ENCODE assay signal across 9 mouse cellular contexts in the genomic region with DNA sequence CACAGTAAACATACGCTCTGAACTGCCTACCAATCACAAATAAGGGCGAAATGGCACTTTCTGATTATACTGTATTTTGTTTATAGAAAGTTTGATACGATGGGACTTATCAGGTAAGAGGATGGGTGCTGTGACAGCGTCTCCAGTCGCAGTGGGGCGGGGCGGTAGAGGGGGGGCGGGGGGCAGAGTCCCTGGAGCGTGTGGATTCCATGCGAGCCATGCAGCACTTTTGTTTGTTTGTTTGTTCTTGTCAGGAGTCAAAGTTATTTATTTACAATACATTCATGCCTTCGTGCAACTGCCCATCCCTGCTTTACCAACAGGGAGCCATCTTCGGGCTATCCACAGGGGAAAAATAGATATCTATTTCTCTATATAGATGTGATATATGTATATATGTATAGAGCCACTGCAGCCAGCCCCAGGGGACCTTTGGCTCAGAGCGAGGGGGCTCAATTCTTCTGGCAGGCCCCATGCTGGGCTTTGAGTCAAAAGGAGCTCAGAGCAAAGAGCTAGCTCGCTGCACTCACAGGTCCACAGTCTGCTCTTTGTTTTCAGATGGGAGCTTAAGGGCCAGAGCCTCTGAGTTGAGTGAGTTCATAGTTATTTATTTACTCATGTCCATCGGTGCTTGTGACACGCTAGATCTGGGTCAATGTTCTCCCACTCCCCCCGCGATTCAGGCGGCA. TPM values are rescaled to one million over a fixed set of nuclear protein-coding genes. Genes with fewer than 3 reads are reported as not detected.
DNase-seq lines count a peak whose midpoint lies in the region; ATAC-seq and TF ChIP-seq lines count a peak whose summit lies in the region.
"Had no signal": no experiment of that assay in that cellular context is flagged by ENCODE, and none has a peak within 500 bp of the region (broad histone marks: within the 10 kb centered on the region; RNA-seq: fewer than 3 reads in every experiment).

No protein-coding gene starts in this region.

- no peak overlapping the region for H3ac ChIP-seq in myocyte (ENCODE audit: control insufficient read depth, insufficient read length)

- peak overlapping the region; percentile 53 for H3K9ac ChIP-seq in forebrain, embryonic 12.5 days

- no peaks in the 10 kb centered on the region for H3K79me2 ChIP-seq in myocyte (ENCODE audit: control insufficient read depth, insufficient read depth)

- no peaks in the 10 kb centered on the region for H3K36me3 ChIP-seq in forebrain, embryonic 12.5 days (replicated peaks)
- H3K36me3 ChIP-seq in myocyte (ENCODE audit: control insufficient read depth, insufficient read depth), result no peaks in the 10 kb centered on the region

- no peaks in the 10 kb centered on the region for H3K9me3 ChIP-seq in forebrain, embryonic 12.5 days

- H3K4me2 ChIP-seq in forebrain, embryonic 12.5 days, result peak overlapping the region; percentile 84
- H3K4me2 ChIP-seq in myocyte (ENCODE audit: low read depth), result peak overlapping the region; percentile 66

- DNase-seq in heart, adult 11 months, result peak; percentile 60
- DNase-seq in heart, postnatal 4 days, result no peak
- DNase-seq in ES-CJ7 (ENCODE audit: low read depth, low spot score), result peak; percentile 7
- DNase-seq in kidney, postnatal 10 days, result peak; percentile 11
- no peak for DNase-seq in thymus, postnatal 4 days
- DNase-seq in ovary, postnatal 14 days (ENCODE audit: low spot score), result no peak

- H3K4me3 ChIP-seq in forebrain, embryonic 12.5 days (replicated peaks), result peak overlapping the region; percentile 52
- H3K4me3 ChIP-seq in myocyte, result peak overlapping the region; percentile 18

- TF ChIP-seq POLR2A in myocyte (IDR thresholded peaks at IDR 0.05; ENCODE audit: insufficient read length, low read depth), result no peak

- H3K27ac ChIP-seq in forebrain, embryonic 12.5 days, result 0 out of 2 replicates have a peak overlapping the region, but pooled peaks have one; percentile 6

- WGBS in forebrain, embryonic 12.5 days, result 1% methylated on average over 19 of the region's 19 CpGs

- 0 out of 2 replicates have a peak, but pooled peaks cover 4% of the 10 kb centered on the region for H3K27me3 ChIP-seq in forebrain, embryonic 12.5 days
- H3K27me3 ChIP-seq in myocyte (ENCODE audit: control insufficient read depth, insufficient read depth, insufficient read length), result no peaks in the 10 kb centered on the region

- peaks cover 30% of the 10 kb centered on the region for H3K4me1 ChIP-seq in forebrain, embryonic 12.5 days

- peak; percentile 10; the same call in 1 of the 2 replicates for ATAC-seq in forebrain, embryonic 12.5 days (ENCODE audit: low FRiP score)

TF ChIP-seq in myocyte, 11 proteins besides CTCF, POLR2A, EP300 and RAD21:
- TF ChIP-seq POLR2AphosphoS2 (IDR thresholded peaks at IDR 0.05; ENCODE audit: insufficient read length, low read depth) (no peak), TCF3 (IDR thresholded peaks at IDR 0.05; ENCODE audit: insufficient read length, low read depth) (no peak), E2F4 (IDR thresholded peaks at IDR 0.05; ENCODE audit: insufficient read depth) (no peak), CEBPB (IDR thresholded peaks at IDR 0.05; ENCODE audit: insufficient read depth, poor library complexity, severe bottlenecking) (no peak), USF1 (IDR thresholded peaks at IDR 0.05; ENCODE audit: low read depth) (no peak)

RNA-seq across cellular contexts. Expression of a gene that starts 3.4 kb away (rescaled TPM):
- not detected for total RNA-seq in heart, postnatal 4 days (2021)
- 12.1 and 13.4 TPM in 2 replicates for polyA plus RNA-seq in forebrain, embryonic 12.5 days (2016; fragmentation: Nextera tagmentation; extraction: Ambion mirVana)
- 0.20 TPM for polyA plus RNA-seq in myocyte (2012; fragmentation: generic; extraction: Trizol)
- polyA plus RNA-seq: C2C12 had no signal

Comparison
In these comparisons a context has a peak if more than half of its experiments do, and no peak if none do; other contexts are left out.
1. DNase-seq: peak in heart, adult 11 months (single experiment), ES-CJ7 (single experiment) and kidney, postnatal 10 days (single experiment); none in heart, postnatal 4 days (single experiment), thymus, postnatal 4 days (single experiment) and ovary, postnatal 14 days (single experiment).
2. RNA of a gene that starts 3.4 kb away (polyA plus RNA-seq): 12.1 to 13.4 TPM in forebrain, embryonic 12.5 days; 0.20 TPM in myocyte (single experiment); every median in the first group is over 10 times any median in the second.